Mouse (Mus musculus) embryonic facial prominence, embryonic 11.5 days (tissue): Measurements from ENCODE around the gene Myl12a. TPM values are rescaled to one million over a fixed set of nuclear protein-coding genes. Genes with fewer than 3 reads are reported as not detected.

Experiments used
- ATAC-seq: fragments of 200-750 bp; cut with Nextera tagmentation; replicated peaks from 2 replicates; pipeline ENCODE4 v1.8.0; 2017; ENCODE audit warnings: low read depth; ENCODE audit not compliant: insufficient number of reproducible peaks, low FRiP score, low TSS enrichment
- DNase-seq: peaks from one replicate; pipeline ENCODE4 v3.0.0-alpha.2; 2015; ENCODE audit warnings: low spot score
- H3K27ac ChIP-seq: fragments of 300-500 bp; sonication (generic); replicated peaks from 2 replicates; pipeline ENCODE4 v1.5.1; 2014; ENCODE audit warnings: mild to moderate bottlenecking, low read depth, low read length, control low read depth
- H3K27me3 ChIP-seq: fragments of 300-500 bp; sonication (generic); 2 replicates; pipeline ENCODE4 v1.6.1; 2014; ENCODE audit warnings: mild to moderate bottlenecking, low read length, moderate library complexity, mixed read lengths; ENCODE audit not compliant: control insufficient read depth, insufficient read depth
- H3K36me3 ChIP-seq: fragments of 300-500 bp; sonication (generic); replicated peaks from 2 replicates; pipeline ENCODE4 v1.6.1; 2014; ENCODE audit warnings: low read depth, mild to moderate bottlenecking, low read length, moderate library complexity, mixed read lengths; ENCODE audit not compliant: control insufficient read depth, insufficient read depth
- H3K4me1 ChIP-seq: fragments of 300-500 bp; sonication (generic); 2 replicates; pipeline ENCODE4 v1.6.1; 2014; ENCODE audit warnings: low read length, mixed read lengths; ENCODE audit not compliant: control insufficient read depth, insufficient read depth
- H3K4me2 ChIP-seq: fragments of 300-500 bp; sonication (generic); 2 replicates; pipeline ENCODE4 v1.6.1; 2014; ENCODE audit warnings: low read depth, mild to moderate bottlenecking, control low read depth, low read length, moderate library complexity
- H3K4me3 ChIP-seq: fragments of 300-500 bp; sonication (generic); 2 replicates; pipeline ENCODE4 v1.5.1; 2014; ENCODE audit warnings: low read depth, low read length, control low read depth
- H3K9ac ChIP-seq: fragments of 300-500 bp; sonication (generic); replicated peaks from 2 replicates; pipeline ENCODE4 v1.6.1; 2014; ENCODE audit warnings: mild to moderate bottlenecking, control low read depth, low read length
- H3K9me3 ChIP-seq: fragments of 300-500 bp; sonication (generic); replicated peaks from 2 replicates; pipeline ENCODE4 v1.6.1; 2016; ENCODE audit warnings: mild to moderate bottlenecking, low read length, inconsistent platforms, mixed read lengths; ENCODE audit not compliant: control insufficient read depth
- WGBS: fragments of 180-500 bp; shearing (Covaris S2); extraction: QIAGEN DNeasy Blood & Tissue Kit; methylation state at CpG from one replicate; pipeline ENCODE4 v1.1.7; 2014; 5-methylcytosine and 5-hydroxymethylcytosine counted together
- polyA plus RNA-seq: library from polyadenylated mRNA; unstranded; fragments of >200 nt; fragmentation: Nextera tagmentation; extraction: Ambion mirVana; gene quantifications from 2 replicates; pipeline ENCODE4 v1.2.1, GENCODE M21; 2014

Gene Myl12a
- 595 and 613 TPM in 2 replicates for polyA plus RNA-seq

DNA sequence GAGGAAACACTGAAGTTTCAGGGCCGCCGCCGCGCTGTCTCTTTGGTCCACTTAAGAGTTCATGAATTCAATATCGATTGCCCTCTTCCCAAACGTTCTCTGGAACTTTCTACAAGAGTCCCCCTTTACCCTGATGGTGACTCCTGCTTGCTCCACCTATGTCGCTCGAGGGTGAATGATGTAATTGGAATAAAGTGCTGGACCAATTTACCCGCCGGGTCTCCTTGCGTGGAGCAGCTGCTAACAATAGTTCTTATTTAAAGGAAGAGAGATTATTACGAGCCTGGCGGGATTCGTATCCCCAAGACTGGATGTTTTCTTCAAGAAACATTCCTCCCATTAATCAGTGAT lies at the start of gene Myl12a:
Myl12a (minus strand) TSS at position 135 of the 351 bp plus-strand sequence.
- H3K4me3 ChIP-seq: peak within 1 kb of the TSS; percentile 91
- 6% methylated on average over 14 of the region's 14 CpGs for WGBS
- H3K9me3 ChIP-seq: no peaks in the 10 kb centered on the region
- ATAC-seq: peak; percentile 36
- peak within 1 kb of the TSS; percentile 38 for H3K4me2 ChIP-seq
- peak within 1 kb of the TSS; percentile 99 for H3K27ac ChIP-seq
- peak within 1 kb of the TSS; percentile 95 for H3K9ac ChIP-seq
- no peaks in the 10 kb centered on the region for H3K4me1 ChIP-seq
- peak; percentile 68 for DNase-seq
- H3K36me3 ChIP-seq: no peaks in the 10 kb centered on the region
- H3K27me3 ChIP-seq: no peaks in the 10 kb centered on the region

DNA sequence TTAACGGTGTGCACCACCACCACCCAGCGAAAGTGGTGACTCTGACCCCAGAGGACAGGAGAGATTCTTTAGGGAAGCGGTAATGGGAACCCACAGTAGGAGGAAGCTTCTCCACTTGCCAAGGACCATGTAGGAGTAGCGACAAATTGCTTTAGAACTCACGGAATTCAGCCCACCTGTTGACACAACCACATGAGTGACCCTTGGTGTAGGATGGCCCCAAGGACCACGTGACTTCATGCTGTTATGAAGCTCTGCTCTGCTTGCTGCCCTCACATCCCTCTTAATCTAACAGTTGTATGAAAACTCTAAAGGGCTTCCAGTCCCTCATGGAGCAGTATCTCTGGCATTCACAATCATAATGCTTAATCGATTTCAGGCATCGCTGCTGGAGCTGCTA lies 46.6 kb upstream of the Myl12a start:
- WGBS: 89% methylated on average over 8 of the region's 8 CpGs
- no peak overlapping the region for H3K4me3 ChIP-seq
- H3K4me2 ChIP-seq: no peak overlapping the region
- no peak for DNase-seq
- H3K9me3 ChIP-seq: no peaks in the 10 kb centered on the region
- H3K9ac ChIP-seq: no peak overlapping the region
- H3K27me3 ChIP-seq: no peaks in the 10 kb centered on the region
- ATAC-seq: no peak
- H3K4me1 ChIP-seq: no peaks in the 10 kb centered on the region
- H3K36me3 ChIP-seq: no peaks in the 10 kb centered on the region
- no peak overlapping the region for H3K27ac ChIP-seq

GRCm38 (mm10) chr17:71046856-71047255 lies 44.2 kb upstream of the Myl12a start:
- no peak for ATAC-seq
- no peaks in the 10 kb centered on the region for H3K36me3 ChIP-seq
- 88% methylated on average over 4 of the region's 4 CpGs for WGBS
- no peak overlapping the region for H3K4me2 ChIP-seq
- no peaks in the 10 kb centered on the region for H3K9me3 ChIP-seq
- no peak overlapping the region for H3K4me3 ChIP-seq
- H3K27ac ChIP-seq: no peak overlapping the region
- H3K4me1 ChIP-seq: no peaks in the 10 kb centered on the region
- no peaks in the 10 kb centered on the region for H3K27me3 ChIP-seq
- H3K9ac ChIP-seq: no peak overlapping the region
- DNase-seq: no peak

DNA sequence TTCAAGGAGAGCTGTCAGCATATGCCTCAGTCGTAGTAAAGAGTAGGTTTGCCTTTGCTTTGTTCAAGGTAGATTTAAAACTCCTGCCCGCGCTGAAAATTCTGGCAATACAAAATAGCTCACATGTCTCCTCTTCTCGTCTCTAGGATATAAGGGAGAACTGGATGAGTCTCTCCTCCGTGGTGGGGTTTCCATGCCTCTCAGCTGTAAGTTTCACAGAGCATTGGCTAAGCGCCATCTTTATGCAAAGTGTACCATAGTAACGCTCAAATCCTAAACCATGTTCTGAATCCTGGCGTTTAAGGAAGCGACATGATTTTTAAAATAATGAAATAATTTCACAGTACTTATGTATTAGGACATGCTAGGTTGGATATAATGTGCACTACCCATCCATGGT lies 42.9 kb upstream of the Myl12a start:
- Histone ChIP-seq H3K9ac (no peak overlapping the region), H3K4me3 (no peak overlapping the region)
- 86% methylated on average over 9 of the region's 9 CpGs for WGBS

GRCm38 (mm10) chr17:71042645-71043044 lies 40.0 kb upstream of the Myl12a start:
- no peak overlapping the region for H3K9ac ChIP-seq
- no peak for DNase-seq
- no peaks in the 10 kb centered on the region for H3K27me3 ChIP-seq
- 88% methylated on average over 1 of the region's 1 CpGs for WGBS
- no peak for ATAC-seq
- H3K4me2 ChIP-seq: no peak overlapping the region
- no peaks in the 10 kb centered on the region for H3K36me3 ChIP-seq
- H3K4me1 ChIP-seq: no peaks in the 10 kb centered on the region
- no peak overlapping the region for H3K27ac ChIP-seq
- H3K9me3 ChIP-seq: no peaks in the 10 kb centered on the region
- no peak overlapping the region for H3K4me3 ChIP-seq

More for the DNA sequence above, 42.9 kb upstream of the Myl12a start:
- DNase-seq: no peak
- no peak for ATAC-seq
- no peak overlapping the region for H3K4me2 ChIP-seq
- H3K9me3 ChIP-seq: no peaks in the 10 kb centered on the region
- no peaks in the 10 kb centered on the region for H3K36me3 ChIP-seq
- no peak overlapping the region for H3K27ac ChIP-seq
- H3K27me3 ChIP-seq: no peaks in the 10 kb centered on the region
- no peaks in the 10 kb centered on the region for H3K4me1 ChIP-seq

GRCm38 (mm10) chr17:71040582-71040880 lies 37.9 kb upstream of the Myl12a start:
- Histone ChIP-seq H3K27ac (no peak overlapping the region), H3K4me1 (no peaks in the 10 kb centered on the region), H3K36me3 (no peaks in the 10 kb centered on the region), H3K4me2 (no peak overlapping the region), H3K27me3 (no peaks in the 10 kb centered on the region), H3K9me3 (no peaks in the 10 kb centered on the region), H3K9ac (no peak overlapping the region), H3K4me3 (no peak overlapping the region)
- WGBS: 75% methylated on average over 5 of the region's 5 CpGs
- ATAC-seq: no peak
- DNase-seq: no peak

- H3K4me3 ChIP-seq: no peak overlapping the region
Measured at GRCm38 (mm10) chr17:71039851-71040581, 37.3 kb upstream of the Myl12a start.

DNA sequence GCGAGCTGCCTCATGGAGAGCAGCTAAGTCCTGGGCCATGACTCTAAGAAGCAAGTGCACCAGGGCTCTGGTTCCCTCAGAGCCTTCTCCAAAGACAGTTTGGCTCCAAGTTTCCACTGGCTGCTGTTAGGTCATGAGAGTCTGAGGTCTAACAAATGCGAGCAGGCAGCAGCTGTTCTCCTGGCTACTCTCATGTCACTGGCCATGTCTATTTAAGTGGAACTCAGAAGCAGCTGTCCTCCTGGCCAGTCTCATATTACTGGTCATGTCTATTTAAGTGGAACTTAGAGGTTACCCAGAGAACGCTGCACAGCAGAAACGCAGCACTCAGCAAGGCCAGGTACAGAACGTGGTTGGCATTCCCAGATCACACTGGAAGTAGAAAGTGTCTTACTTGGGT lies 36.1 kb upstream of the Myl12a start:
- DNase-seq (no peak), ATAC-seq (no peak)
- Histone ChIP-seq H3K27ac (no peak overlapping the region), H3K4me3 (no peak overlapping the region), H3K36me3 (no peaks in the 10 kb centered on the region), H3K27me3 (no peaks in the 10 kb centered on the region), H3K4me2 (no peak overlapping the region), H3K4me1 (no peaks in the 10 kb centered on the region), H3K9ac (no peak overlapping the region), H3K9me3 (no peaks in the 10 kb centered on the region)
- WGBS: 60% methylated on average over 5 of the region's 5 CpGs

More at GRCm38 (mm10) chr17:71039851-71040581, 37.3 kb upstream of the Myl12a start:
- H3K36me3 ChIP-seq: no peaks in the 10 kb centered on the region
- H3K27ac ChIP-seq: no peak overlapping the region
- H3K9me3 ChIP-seq: no peaks in the 10 kb centered on the region
- H3K9ac ChIP-seq: no peak overlapping the region
- ATAC-seq (no peak; the same call in 1 of the 2 replicates), DNase-seq (peak; percentile 43)
- WGBS: 28% methylated on average over 12 of the region's 12 CpGs
- H3K4me2 ChIP-seq: no peak overlapping the region
- H3K27me3 ChIP-seq: no peaks in the 10 kb centered on the region
- no peaks in the 10 kb centered on the region for H3K4me1 ChIP-seq
